Mouse (Mus musculus): ENCODE measurements at regions not wholly inside any gene's neighbourhood (a gene's known extent, or its start where the extent isn't known, plus 50 kb on each side); places are given as distances from the start of the nearest gene placed in this dataset.

- no peak for ATAC-seq (ENCODE audit: low FRiP score)
Measured at GRCm38 (mm10) chr16:75159740-75160139, 426.1 kb downstream of the Lipi start.

GRCm38 (mm10) chr16:75155441-75156038, 430.3 kb downstream of the Lipi start:
- ATAC-seq (ENCODE audit: low FRiP score) (no peak), DNase-seq (ENCODE audit: low spot score) (no peak)
- H3K27me3 ChIP-seq (ENCODE audit: insufficient read depth, low read length), result no peaks in the 10 kb centered on the region
- H3K4me2 ChIP-seq (ENCODE audit: low read depth, low read length, poor library complexity, severe bottlenecking), result no peak overlapping the region
- H3K4me1 ChIP-seq (ENCODE audit: insufficient read depth, low read length), result no peaks in the 10 kb centered on the region
- no peaks in the 10 kb centered on the region for H3K9me3 ChIP-seq (ENCODE audit: low read length)
- H3K27ac ChIP-seq (ENCODE audit: low read depth, low read length), result no peak overlapping the region
- TF ChIP-seq CTCF (IDR thresholded peaks at IDR 0.05), result no peak
- H3K4me3 ChIP-seq (ENCODE audit: low read depth, low read length), result no peak overlapping the region
- WGBS, result 89% methylated on average over 5 of the region's 5 CpGs
- no peak overlapping the region for H3K9ac ChIP-seq (replicated peaks; ENCODE audit: low read length, poor library complexity, severe bottlenecking)
- no peaks in the 10 kb centered on the region for H3K36me3 ChIP-seq (ENCODE audit: insufficient read depth, low read length)

More at GRCm38 (mm10) chr16:75159740-75160139, 426.1 kb downstream of the Lipi start:
- no peak for TF ChIP-seq CTCF (IDR thresholded peaks at IDR 0.05)
- H3K4me2 ChIP-seq (ENCODE audit: low read depth, low read length, poor library complexity, severe bottlenecking), result no peak overlapping the region
- no peaks in the 10 kb centered on the region for H3K9me3 ChIP-seq (ENCODE audit: low read length)
- WGBS, result 94% methylated on average over 2 of the region's 2 CpGs
- H3K4me1 ChIP-seq (ENCODE audit: insufficient read depth, low read length), result no peaks in the 10 kb centered on the region
- H3K9ac ChIP-seq (replicated peaks; ENCODE audit: low read length, poor library complexity, severe bottlenecking), result no peak overlapping the region
- DNase-seq (ENCODE audit: low spot score), result no peak
- H3K27me3 ChIP-seq (ENCODE audit: insufficient read depth, low read length), result no peaks in the 10 kb centered on the region
- H3K27ac ChIP-seq (ENCODE audit: low read depth, low read length), result no peak overlapping the region
- H3K4me3 ChIP-seq (ENCODE audit: low read depth, low read length), result no peak overlapping the region
- H3K36me3 ChIP-seq (ENCODE audit: insufficient read depth, low read length), result no peaks in the 10 kb centered on the region
